ENCODE assay signal across 20 mouse cellular contexts in genomic region chr14:99641475-99642453, GRCm38 (mm10).
DNase-seq lines count a peak whose midpoint lies in the region; ATAC-seq and TF ChIP-seq lines count a peak whose summit lies in the region.
"Had no signal": no experiment of that assay in that cellular context is flagged by ENCODE, and none has a peak within 500 bp of the region (broad histone marks: within the 10 kb centered on the region; RNA-seq: fewer than 3 reads in every experiment).

No protein-coding gene starts in this region.

- H3K27me3 ChIP-seq in kidney, postnatal 0 days (ENCODE audit: insufficient read depth, low read length): no peaks in the 10 kb centered on the region
- H3K27me3 ChIP-seq: embryonic facial prominence, embryonic 12.5 days; hindbrain, embryonic 12.5 days; intestine, embryonic 15.5 days; midbrain, embryonic 15.5 days had no signal

- DNase-seq in embryo, embryonic 10.5 days (ENCODE audit: low spot score): peak; percentile 15
- no peak for DNase-seq in embryo, embryonic 10 days (ENCODE audit: low spot score)
- DNase-seq in kidney, postnatal 0 days (ENCODE audit: low spot score): peak; percentile 87
- DNase-seq in kidney, postnatal 4 days: no peak
- DNase-seq in brain, adult 2 months (ENCODE audit: low read depth, low spot score): peak; percentile 65
- DNase-seq in layer of hippocampus, postnatal 14 days (ENCODE audit: low spot score in 2 of 2): peak; percentile 33 to 77
- no peak for DNase-seq in ovary, postnatal 14 days (ENCODE audit: low spot score)
- DNase-seq in heart, postnatal 25 days (ENCODE audit: low spot score): no peak
- DNase-seq: adrenal gland, postnatal 25 days; cerebellum, postnatal 10 days; gastrocnemius, postnatal 10 days; heart, adult 2 months; liver; lung, adult 2 months; thymus, postnatal 14 days had no signal

- H3K4me1 ChIP-seq in kidney, postnatal 0 days (replicated peaks; ENCODE audit: insufficient read depth, low read length): no peaks in the 10 kb centered on the region
- H3K4me1 ChIP-seq: embryonic facial prominence, embryonic 12.5 days; hindbrain, embryonic 12.5 days; midbrain, embryonic 15.5 days had no signal

- H3K36me3 ChIP-seq in kidney, postnatal 0 days (ENCODE audit: insufficient read depth, low read length): no peaks in the 10 kb centered on the region
- H3K36me3 ChIP-seq: embryonic facial prominence, embryonic 12.5 days; hindbrain, embryonic 12.5 days; intestine, embryonic 15.5 days; midbrain, embryonic 15.5 days had no signal

- no peak overlapping the region for H3K27ac ChIP-seq in kidney, postnatal 0 days
- H3K27ac ChIP-seq: embryonic facial prominence, embryonic 12.5 days; heart, adult 2 months; hindbrain, embryonic 12.5 days; intestine, embryonic 15.5 days; macrophage; midbrain, embryonic 15.5 days had no signal

- H3K9ac ChIP-seq in kidney, postnatal 0 days (ENCODE audit: low read depth, low read length): no peak overlapping the region
- H3K9ac ChIP-seq: embryonic facial prominence, embryonic 12.5 days; hindbrain, embryonic 12.5 days; intestine, embryonic 15.5 days; midbrain, embryonic 15.5 days had no signal

- H3K4me2 ChIP-seq in kidney, postnatal 0 days (ENCODE audit: low read length): no peak overlapping the region
- H3K4me2 ChIP-seq: embryonic facial prominence, embryonic 12.5 days; hindbrain, embryonic 12.5 days; intestine, embryonic 15.5 days; midbrain, embryonic 15.5 days had no signal

- no peaks in the 10 kb centered on the region for H3K9me3 ChIP-seq in kidney, postnatal 0 days (replicated peaks; ENCODE audit: low read length)
- H3K9me3 ChIP-seq: embryonic facial prominence, embryonic 12.5 days; hindbrain, embryonic 12.5 days; intestine, embryonic 15.5 days; midbrain, embryonic 15.5 days had no signal

- 34% methylated on average over 15 of the region's 15 CpGs for WGBS in kidney, postnatal 0 days

- no peak overlapping the region for H3K4me3 ChIP-seq in kidney, postnatal 0 days (replicated peaks; ENCODE audit: low read depth, low read length)
- H3K4me3 ChIP-seq: embryonic facial prominence, embryonic 12.5 days; heart, adult 2 months; hindbrain, embryonic 12.5 days; intestine, embryonic 15.5 days; midbrain, embryonic 15.5 days had no signal

- ATAC-seq in kidney, postnatal 0 days (replicated peaks; ENCODE audit: low FRiP score, low read depth): peak; percentile 71
- ATAC-seq: intestine, embryonic 15.5 days; midbrain, embryonic 15.5 days had no signal

- TF ChIP-seq CTCF in kidney, postnatal 0 days (IDR thresholded peaks at IDR 0.05; ENCODE audit: low read depth): no peak

- intact Hi-C loops in heart, postnatal 25 days (cut with DNase I): no loop called here

Comparison
In these comparisons a context has a peak if more than half of its experiments do, and no peak if none do; other contexts are left out.
1. DNase-seq: peak in embryo, embryonic 10.5 days (single experiment), kidney, postnatal 0 days (single experiment), brain, adult 2 months (single experiment) and layer of hippocampus, postnatal 14 days (2 of 2); none in embryo, embryonic 10 days (single experiment), kidney, postnatal 4 days (0 of 2), ovary, postnatal 14 days (single experiment) and heart, postnatal 25 days (single experiment).